13 mouse cellular contexts compared by ENCODE assay signal in the genomic region with DNA sequence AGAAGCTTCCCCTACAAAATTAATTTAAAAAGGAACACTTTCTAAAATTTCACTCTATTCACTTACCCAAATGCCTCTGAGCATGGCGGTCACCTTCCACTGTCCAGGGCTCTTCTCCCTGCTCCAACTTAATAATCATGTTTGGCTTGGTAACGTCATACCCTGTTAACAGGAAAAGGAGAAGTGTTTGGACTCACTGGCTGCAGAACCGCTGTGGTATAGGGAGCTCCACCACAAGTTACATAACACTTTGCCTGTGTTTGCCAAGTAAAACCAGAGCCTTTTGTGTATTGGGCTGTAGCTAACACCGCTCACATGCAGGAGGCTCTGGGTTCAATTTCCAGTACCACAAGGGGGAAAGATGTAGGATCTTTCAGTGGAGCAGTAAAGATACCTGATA. TPM values are rescaled to one million over a fixed set of nuclear protein-coding genes. Genes with fewer than 3 reads are reported as not detected.
"Had no signal": no experiment of that assay in that cellular context is flagged by ENCODE, and none has a peak within 500 bp of the region (broad histone marks: within the 10 kb centered on the region; RNA-seq: fewer than 3 reads in every experiment).

No protein-coding gene starts in this region.

- ATAC-seq: liver, postnatal 0 days; lung, postnatal 0 days; midbrain, embryonic 13.5 days; midbrain, embryonic 15.5 days had no signal

- DNase-seq: liver, embryonic 13.5 days; liver, postnatal 0 days; lung, adult 2 months; lung, postnatal 14 days; right cerebral cortex, postnatal 14 days; thymus, adult 2 months; thymus, postnatal 25 days; thymus, postnatal 4 days had no signal

RNA-seq across cellular contexts. Expression of a gene that starts 4.8 kb away (rescaled TPM):
- total RNA-seq: midbrain, postnatal 0 days had no signal

RNA-seq across cellular contexts. Expression of a gene that starts 28.6 kb away (rescaled TPM):
- total RNA-seq: midbrain, postnatal 0 days; neutrophil, adult 5-6 weeks had no signal

RNA-seq across cellular contexts. Expression of a gene that starts 50.7 kb away (rescaled TPM):
- total RNA-seq: midbrain, postnatal 0 days; neutrophil, adult 5-6 weeks had no signal
